Mouse (Mus musculus) thymus, adult 2 months (tissue): Measurements from ENCODE around the gene Tfcp2l1.

Experiments used
- CTCF ChIP-seq: fragments of 200-500 bp; IDR thresholded peaks from 2 replicates; pipeline ENCODE4 v1.5.1; 2012; ENCODE audit warnings: mild to moderate bottlenecking, control low read depth, low read length, moderate library complexity, borderline replicate concordance; ENCODE audit not compliant: control insufficient read depth, poor library complexity, insufficient read depth; ENCODE audit errors: extremely low read depth
- POLR2A ChIP-seq: fragments of 200-500 bp; IDR thresholded peaks from 2 replicates; pipeline ENCODE4 v1.6.1; 2012; ENCODE audit warnings: mild to moderate bottlenecking, low read length, control low read depth, moderate library complexity; ENCODE audit not compliant: control insufficient read depth, poor library complexity, insufficient read depth; ENCODE audit errors: extremely low read depth

- TF ChIP-seq POLR2A (no peak), CTCF (no peak)
Measured at GRCm38 (mm10) chr1:118718055-118718454, 90.3 kb downstream of the Tfcp2l1 start.
